Mouse (Mus musculus): Measurements from ENCODE around the gene Bloc1s4.

DNA sequence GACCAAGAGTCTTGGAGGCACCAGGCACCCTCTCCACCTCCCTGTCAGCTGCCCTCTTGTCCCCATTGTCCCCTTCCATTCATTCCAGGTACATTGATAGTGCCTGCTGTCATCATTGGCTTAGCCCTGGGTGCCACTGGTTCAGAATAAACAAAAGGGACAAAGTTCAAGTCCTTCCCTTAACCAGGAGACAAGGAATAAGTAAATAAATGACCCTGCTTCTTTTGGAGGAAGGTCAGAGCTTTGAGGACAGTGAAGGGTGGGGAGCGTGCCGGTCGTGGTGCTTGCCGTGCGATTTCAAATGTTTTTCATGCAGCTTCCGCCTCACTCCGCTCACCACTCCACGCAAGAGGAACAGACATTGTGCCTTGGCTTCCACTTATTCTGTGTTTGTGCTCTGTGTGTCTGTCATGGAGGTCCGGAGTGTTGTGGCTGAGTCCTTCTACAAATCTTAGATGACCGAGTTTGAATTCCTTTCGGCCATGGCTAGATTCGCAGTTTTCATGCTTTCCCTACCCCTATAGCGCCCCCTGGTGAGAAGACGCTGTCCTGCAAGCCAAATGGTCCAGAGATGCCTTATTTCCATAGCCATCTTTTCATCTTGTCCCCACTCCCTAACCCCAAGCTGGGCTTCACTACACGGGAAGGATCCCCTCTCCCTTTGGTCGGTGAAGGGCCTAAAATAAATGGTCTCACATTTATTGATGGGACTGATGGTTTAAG lies 6.2 kb downstream of the Bloc1s4 start:
- TF ChIP-seq GATA1 (IDR thresholded peaks at IDR 0.05; ENCODE audit: borderline replicate concordance, low read length) = no peak
- no peak for TF ChIP-seq FLI1 (IDR thresholded peaks at IDR 0.05; ENCODE audit: low read length)
